Mouse (Mus musculus): Measurements from ENCODE around the gene Col24a1. TPM values are rescaled to one million over a fixed set of nuclear protein-coding genes. Genes with fewer than 3 reads are reported as not detected.
A peak's percentile ranks its signal among the peaks of the same experiment; 100 is the strongest.

The Col24a1 gene
- total RNA-seq, 2 experiments from 2014 or later, result 1.7 to 4.4 TPM

DNA sequence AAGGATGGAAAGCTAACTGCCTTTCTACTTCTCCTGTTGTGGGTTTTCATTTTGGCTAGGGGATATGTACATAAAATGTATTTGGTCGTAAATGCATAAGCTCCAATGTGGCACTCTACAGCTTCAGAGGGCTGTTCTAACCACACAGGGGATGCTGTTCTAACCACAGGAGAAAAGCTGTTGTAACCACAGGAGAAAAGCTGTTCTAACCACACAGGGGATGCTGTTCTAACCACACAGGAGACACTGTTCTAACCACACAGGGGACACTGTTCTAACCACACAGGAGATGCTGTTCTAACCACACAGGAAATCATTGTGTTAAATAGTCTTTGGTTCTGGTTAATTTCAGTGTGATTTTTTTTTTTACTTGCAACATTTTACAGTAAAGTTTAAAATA, 245.6 kb downstream of the Col24a1 start:
- intact Hi-C loops (cut with DNase I), result no loop called here

DNA sequence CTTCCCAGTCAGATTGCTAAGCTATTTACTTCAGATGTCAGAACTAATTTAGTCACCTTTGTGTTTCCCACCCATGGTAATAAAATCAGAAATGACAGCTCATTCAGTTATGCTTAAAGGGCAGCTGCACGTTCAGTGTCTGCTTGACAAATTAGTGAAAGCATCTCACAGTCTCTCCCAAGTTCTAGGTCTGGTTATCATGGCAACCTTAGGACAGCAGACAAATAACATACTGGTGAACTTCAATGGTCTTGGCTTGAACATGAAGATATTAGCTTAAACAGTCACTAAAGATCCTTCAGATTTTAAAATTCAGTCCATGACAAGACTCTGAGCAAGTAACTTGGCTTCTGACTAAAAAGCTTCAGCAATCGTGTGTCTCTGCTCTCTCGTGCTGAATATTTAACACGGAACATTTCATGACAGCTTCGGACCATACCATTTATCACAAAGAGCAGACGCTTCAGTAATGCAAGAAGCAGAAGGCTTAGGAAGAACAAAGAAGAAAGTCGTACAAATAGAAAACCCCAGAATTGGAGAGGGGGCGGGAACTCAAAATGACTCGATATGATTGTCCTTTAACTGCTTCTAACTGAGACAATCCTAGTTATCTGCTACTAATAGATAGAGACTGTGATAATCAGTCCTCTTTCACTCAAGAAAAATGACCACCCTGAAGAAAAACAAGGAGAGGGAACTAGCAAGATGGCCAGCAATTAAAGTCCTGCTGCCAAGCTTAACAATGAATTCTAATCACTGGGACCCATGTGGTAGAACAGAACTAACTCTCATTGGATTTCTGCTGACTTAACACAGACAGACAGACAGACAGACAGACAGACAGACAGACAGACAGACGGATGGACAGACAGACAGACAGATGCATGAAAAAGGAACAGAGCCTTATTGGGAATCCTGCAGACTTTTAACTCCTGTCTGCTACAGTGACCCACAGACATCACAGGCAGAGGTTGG, 256.5 kb downstream of the Col24a1 start:
- intact Hi-C loops (cut with DNase I), result no loop called here
- no peak for DNase-seq (ENCODE audit: low spot score in 2 of 2)

More for the DNA sequence above, 245.6 kb downstream of the Col24a1 start:
- DNase-seq (ENCODE audit: low spot score in 2 of 2), result no peak

DNA sequence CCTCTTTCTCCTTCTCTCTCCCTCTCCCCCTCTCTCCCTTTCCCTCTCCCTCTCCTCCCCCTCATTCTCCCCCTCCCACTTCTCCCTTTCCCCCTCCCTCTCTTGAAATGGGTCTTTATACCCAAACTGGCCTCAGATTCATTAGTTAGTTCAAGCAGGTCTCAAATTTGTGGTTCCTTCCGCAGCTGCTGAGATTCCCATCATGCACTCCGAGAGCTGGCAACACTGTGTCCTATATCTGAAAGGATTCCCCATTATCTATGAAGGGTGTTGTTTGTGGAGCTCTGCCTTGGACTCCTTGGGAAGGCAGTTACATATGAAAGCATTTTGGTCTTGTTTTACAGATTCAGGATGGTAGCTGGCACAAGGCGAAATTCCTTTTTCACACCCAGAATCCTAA, 257.9 kb downstream of the Col24a1 start:
- intact Hi-C loops (cut with DNase I), result no loop called here
- DNase-seq (ENCODE audit: low spot score in 2 of 2), result peak in 1 of 2 experiments; percentile 4

DNA sequence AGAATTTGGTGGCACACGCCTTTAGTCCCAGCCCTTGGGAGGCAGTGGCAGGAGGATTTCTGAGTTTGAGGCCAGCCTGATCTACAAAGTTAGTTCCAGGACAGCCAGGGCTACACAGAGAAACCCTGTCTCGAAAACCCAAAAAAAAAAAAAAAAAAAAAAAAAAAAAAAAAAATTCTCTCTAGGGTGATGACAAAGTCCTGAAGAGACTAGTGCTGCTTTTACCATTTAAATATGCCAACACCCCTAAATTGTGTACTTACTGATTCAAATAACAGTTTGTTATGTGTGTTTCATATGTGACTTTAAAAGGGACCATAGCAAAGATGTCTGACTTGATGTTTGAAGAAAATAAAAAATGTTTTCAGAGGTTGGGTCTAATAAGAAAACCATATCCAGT, 262.1 kb downstream of the Col24a1 start:
- intact Hi-C loops (cut with DNase I), result no loop called here
- DNase-seq (ENCODE audit: low spot score in 2 of 2), result no peak

DNA sequence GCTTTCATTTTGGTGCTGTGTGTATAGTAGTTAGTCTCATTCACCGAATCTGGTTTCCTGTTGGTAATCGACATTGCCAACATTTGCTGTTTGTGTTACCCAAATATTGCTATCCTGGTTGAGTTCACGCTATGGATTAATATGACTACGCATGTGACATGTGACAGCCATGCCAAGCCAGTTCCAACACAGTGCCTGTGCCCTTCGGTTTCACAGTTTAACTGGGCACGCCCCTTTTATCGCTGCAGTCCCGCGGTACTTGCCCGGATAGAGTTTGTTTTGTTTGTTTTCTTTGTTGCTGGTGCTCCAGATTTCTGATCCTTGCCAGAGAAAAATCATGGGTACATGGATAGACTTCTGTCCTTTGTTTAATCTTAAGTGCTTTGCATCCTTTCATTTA, 263.9 kb downstream of the Col24a1 start:
- intact Hi-C loops (cut with DNase I), result no loop called here

DNA sequence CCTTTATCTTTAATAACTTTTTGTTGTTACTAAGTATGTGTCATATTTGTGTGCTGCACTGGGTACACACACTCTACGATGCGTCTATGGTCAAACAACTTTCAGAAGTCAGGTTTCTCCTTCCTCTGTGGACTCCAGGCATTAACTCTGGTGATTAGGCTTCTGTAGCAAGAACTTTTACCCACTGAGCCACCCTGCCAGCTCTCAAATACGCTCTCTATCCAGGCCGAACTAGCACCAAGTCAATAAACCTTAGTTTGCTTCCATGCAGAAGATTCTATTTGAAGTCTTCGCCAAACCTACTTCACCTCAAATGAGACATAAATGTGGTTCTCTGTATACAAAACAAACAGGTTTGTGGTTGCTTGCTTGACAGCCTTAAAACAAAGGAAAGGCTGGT, 267.4 kb downstream of the Col24a1 start:
- DNase-seq (ENCODE audit: low spot score in 2 of 2), result no peak
- intact Hi-C loops (cut with DNase I), result no loop called here

More for the DNA sequence above, 263.9 kb downstream of the Col24a1 start:
- no peak for DNase-seq (ENCODE audit: low spot score in 2 of 2)

DNA sequence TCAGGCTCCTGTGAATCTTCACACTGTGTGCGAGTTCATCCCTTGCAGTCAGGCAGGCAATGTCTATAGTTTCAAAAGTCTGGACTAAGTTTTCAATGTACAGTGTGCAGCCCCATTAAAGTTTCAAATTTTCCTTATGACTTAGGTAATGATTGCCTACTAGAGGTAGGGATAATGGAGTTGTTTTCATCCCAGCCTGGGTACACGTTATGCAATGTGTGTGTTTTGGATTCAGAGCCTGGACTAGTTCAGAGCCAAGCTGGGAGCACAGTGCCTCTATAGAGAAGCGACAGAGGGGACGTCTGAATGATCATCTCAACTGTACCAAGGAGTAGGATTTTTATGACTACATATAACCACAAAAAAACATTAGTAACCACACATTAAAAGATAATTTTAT, 267.8 kb downstream of the Col24a1 start:
- no peak for DNase-seq (ENCODE audit: low spot score in 2 of 2)
- intact Hi-C loops (cut with DNase I), result no loop called here

DNA sequence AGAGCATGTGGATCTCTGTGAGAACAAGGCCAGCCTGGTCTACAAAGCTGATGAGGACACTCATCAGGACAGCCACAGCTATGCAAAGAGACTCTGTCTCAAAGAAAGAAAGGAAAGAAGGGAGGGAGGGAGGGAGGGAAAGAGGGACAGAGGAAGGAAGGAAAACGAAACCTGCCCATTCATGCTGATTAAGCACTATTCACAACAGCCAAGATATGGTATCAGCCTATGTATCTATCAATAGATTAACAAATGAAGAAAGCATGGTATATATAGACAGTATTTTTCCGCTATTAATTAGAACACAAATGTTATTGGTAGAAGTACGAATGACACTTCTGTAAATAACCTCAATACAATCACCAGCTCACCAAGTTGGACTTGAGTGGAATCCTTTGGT, 282.2 kb downstream of the Col24a1 start:
- DNase-seq (ENCODE audit: low spot score in 2 of 2), result no peak
- intact Hi-C loops (cut with DNase I), result no loop called here

DNA sequence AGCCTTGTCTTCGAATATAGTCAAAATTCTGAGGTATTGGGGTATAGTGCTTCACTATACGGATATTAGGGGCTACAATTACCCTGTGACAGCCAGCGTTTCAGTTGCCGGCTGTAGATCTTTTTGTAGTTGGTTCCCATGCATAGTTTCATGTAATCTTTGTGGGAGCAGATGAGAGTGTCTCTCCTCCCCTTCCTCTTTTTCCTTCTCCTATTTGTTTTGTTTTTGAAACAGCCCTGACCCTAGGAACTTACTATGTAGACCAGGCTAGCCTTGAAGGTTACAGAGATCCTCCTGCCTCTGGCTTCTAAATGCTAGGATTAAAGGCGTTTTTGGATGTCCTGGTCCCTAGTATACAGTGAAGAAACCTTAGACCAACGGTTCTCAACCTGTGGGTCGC, 283.1 kb downstream of the Col24a1 start:
- intact Hi-C loops (cut with DNase I), result no loop called here

DNA sequence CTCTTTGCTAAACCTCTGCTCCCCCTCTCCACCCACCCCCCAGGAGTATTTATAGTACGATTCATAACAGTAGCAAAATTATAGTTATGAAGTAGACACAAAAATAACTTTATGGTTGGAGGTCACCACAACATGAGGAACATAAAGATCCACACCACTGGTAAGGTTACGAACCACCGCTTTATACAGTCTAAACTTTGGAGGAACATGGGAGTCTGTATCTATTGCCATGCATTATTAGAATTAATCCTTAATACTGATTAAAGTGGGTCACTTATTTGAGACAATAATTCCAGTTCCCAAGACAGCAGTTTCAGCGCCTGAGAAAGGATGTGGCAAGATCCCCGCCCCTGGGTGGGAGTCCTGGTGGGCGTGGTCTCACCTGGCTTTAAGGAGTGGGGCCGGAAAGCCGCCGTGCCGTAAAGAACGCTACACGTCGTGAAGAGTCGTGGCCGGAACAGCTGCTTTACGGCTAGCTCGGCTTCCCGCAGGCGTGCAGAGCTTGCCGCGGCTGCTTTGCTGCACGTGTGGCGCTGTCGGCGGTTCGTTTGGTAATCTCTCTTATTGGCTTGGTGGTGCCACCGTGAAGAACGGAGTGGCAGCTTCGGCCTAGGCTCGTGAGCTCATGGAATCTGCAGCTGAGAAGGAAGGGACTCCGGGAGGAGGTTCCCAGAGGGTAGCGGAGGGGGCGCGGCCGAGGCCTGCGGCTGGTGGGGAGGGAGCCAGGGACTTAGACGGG, 283.6 kb downstream of the Col24a1 start, which contains the start of gene Znhit6:
Gene Znhit6, plus strand, starts transcription at position 463 of the 739 bp plus-strand sequence.
- peak; percentile 97 for DNase-seq (ENCODE audit: low spot score in 2 of 2)
- intact Hi-C loops (cut with DNase I), result no loop called here

More for the DNA sequence above, 283.1 kb downstream of the Col24a1 start:
- DNase-seq (ENCODE audit: low spot score in 2 of 2), result no peak

DNA sequence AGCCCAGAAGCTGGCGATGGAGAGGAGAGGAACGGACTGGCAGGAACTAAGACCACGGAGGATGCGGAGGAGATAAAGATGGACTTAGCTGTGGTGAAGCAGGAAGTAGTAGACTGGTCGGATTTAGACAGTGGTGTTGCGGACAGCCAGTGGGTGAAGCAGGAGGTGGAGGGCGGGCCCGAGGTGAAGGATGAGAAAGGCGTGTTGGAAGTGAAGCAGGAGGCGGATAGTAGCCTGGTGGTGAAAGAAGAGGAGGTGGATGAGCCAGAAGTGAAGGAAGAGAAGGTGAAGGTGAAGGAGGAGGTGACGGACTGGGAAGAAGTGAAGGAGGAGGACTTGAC, 284.2 kb downstream of the Col24a1 start:
- no peak for DNase-seq (ENCODE audit: low spot score in 2 of 2)
- intact Hi-C loops (cut with DNase I), result no loop called here

DNA sequence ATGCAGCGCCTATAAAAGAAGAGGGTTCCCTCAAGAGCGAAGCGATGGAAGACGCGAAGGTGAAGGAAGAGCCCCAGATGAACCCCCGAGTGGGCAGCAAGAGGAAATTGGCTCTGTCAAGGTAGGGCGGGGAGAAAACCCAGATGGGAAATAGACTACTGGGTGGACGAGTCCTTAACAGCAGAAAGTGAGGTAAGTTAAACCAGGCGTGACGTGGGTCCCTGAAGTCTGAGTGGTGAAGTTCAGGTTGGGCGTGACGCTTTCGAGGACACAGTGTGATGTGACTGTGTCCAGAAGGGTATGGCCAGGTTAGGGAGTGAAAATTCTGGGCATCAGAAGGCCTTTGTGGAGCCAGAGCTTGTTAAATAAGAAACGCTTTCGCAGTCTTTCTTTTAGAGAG, 284.6 kb downstream of the Col24a1 start:
- intact Hi-C loops (cut with DNase I), result no loop called here
- no peak for DNase-seq (ENCODE audit: low spot score in 2 of 2)

DNA sequence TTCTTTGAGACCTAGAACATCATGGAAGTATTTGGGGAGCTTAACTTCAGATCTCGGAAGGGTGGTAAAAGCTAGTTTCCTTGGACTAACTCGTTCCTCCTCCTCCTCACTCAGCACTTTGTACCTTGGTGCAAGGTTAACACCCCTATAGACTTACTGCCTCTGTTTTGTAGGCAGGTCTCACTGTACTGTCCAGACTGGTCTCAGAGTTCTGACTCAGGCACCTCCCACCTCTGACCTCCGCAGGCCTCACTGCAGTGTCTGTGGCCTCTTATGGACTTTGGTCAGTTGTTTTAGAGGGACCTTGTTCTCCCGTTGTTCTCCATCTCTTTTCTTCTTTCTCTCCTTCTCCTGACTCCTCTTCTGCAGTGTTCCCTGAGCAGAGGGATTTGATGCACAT, 290.8 kb downstream of the Col24a1 start:
- no peak for DNase-seq (ENCODE audit: low spot score in 2 of 2)
- intact Hi-C loops (cut with DNase I), result loop anchor here (1.0 kb wide), 1 partner anchor 322 kb away; no protein-coding TSS in a partner anchor

DNA sequence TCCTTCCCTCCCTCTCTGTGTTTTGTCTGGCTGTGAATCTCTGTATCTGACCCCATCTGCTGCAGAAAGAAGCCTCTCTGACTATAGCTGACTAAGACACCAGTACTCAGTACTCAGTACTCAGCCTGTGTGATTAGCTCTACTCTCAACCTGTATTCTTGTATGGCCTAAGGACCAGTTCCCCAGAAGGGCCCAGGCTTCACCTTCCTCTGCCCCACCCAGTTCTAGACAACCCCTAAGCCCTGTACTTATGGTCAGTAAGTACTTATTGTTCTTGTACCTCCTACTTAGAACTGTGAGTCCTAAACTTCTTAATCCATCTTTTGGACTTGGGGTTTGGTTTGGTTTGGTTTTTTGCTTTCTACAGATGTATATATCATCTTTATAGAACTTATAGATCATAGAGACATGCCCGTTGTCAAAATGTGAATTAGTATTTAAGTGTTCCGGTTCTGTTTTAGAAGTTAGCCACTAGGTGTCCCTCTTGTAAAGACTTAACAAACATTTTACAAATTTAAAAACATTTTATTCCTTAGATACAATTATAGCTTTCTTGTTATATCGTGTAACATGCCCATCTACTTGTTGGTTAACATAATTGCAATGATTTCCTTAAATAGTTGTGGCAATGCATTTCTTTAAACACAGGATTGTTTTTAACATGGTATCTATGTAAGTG, 291.4 kb downstream of the Col24a1 start:
- intact Hi-C loops (cut with DNase I), result loop anchor here (1.0 kb wide), 2 partner anchors 146 to 322 kb away; no protein-coding TSS in a partner anchor
- no peak for DNase-seq (ENCODE audit: low spot score in 2 of 2)

DNA sequence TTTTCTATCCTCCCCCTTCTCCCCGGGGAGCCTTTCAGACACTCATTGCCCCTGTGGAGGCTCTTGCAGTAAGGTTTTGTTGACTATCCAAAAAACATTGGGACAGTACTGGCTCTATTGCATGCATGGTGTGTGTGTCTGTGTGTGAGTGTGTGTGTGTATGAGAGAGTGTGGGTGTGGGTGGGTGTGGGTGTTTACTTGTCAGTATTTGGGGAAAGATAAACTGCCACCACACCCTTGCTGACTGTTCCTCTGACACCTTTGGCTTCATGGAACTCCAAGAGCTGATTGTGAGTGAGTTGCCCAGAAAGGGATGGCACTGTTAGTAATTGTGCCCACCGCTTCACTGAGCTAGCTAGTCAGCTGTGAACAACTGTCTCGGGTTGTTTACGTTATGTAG, 298.3 kb downstream of the Col24a1 start:
- DNase-seq (ENCODE audit: low spot score in 2 of 2), result no peak
- intact Hi-C loops (cut with DNase I), result no loop called here

DNA sequence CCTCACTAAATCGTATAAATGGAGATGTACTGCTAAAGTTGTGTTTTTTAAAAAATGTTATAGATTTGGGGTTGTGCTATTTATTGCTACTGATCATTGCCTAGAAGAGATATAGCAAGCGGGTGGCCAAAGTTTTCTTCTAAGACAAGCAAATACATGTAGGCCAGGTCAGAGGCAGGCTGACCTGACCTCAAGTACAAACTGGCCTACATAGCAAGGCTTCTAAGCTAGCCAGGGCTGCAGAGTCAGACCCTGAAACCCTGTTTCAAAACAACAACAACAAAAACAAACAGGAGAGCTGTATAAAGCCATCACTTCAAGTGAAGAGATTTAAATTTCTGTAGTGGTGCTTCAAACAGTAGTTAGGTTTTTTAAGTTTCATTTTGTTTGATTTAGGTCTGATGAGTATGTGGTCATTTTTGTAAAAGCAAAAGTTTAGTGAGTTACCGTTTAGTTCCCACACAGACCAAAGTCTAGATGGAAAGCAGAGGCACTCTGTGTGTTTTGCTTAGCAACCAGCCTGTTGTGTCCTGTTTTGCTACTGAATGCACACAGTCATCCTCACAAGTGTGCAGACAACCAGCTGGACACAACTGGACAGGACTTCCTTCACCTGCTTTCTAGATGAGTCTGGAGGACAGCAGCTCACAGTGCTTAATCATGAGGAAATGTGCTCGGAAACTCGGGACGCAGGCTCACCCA, 299.7 kb downstream of the Col24a1 start:
- intact Hi-C loops (cut with DNase I), result no loop called here
- no peak for DNase-seq (ENCODE audit: low spot score in 2 of 2)

DNA sequence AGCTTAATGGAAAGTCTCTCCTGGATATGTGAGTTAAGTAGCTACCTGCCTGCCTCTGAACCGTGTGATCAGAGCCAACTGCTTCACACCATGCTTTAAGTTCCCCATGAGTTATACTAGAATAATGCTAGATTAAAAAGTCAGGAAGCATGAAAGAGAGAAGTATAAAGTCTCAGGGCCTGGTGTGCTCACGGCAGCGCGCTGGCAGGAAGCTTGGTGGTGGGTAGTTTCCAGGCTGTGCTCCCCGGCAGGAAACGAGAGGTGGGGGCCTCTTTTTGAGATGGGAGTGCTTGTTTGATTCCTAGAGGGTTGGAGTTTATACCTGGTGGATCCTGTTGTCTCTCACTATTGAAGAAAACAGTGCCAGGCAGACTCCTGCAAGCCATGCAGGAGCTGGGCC, 303.1 kb downstream of the Col24a1 start:
- intact Hi-C loops (cut with DNase I), result no loop called here
- DNase-seq (ENCODE audit: low spot score in 2 of 2), result no peak

DNA sequence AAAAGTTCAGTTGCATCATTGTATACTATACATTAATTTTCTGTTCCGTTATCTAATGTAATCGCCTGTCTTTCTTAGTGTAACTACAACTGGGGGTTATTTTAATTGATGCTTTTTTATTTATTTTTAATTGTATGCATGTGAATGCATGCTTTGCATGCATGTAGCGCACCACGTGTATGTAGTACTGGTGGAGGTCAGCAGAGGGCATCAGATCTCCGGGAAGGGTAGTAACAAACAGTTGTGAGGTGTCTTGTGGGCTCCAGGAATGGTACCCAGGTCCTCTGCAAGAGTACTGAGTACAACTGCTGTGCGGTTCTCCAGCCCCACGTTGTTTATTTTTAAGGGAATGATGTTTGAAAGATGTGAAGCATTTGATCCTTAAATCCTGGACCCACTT, 306.8 kb downstream of the Col24a1 start:
- intact Hi-C loops (cut with DNase I), result no loop called here
- no peak for DNase-seq (ENCODE audit: low spot score in 2 of 2)

DNA sequence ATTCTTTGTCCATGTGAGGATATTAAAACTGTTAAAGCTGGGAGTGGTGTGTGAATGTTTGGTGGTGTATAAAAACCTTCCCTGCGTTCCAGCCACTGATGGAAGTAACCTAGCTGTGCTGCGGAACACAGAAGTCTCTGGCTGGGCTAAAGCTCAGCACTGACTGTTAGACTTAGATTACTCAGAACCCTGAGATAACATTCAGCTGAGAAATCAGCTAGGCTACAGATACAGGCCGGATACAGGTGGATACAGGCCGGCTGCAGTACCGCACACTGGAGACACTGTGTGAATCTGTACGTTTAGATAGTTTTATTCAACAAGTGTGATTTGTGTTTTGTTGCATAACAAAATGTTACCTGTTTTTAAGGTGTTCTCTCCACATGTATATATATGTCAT, 308.5 kb downstream of the Col24a1 start:
- DNase-seq (ENCODE audit: low spot score in 2 of 2), result no peak
- intact Hi-C loops (cut with DNase I), result no loop called here

DNA sequence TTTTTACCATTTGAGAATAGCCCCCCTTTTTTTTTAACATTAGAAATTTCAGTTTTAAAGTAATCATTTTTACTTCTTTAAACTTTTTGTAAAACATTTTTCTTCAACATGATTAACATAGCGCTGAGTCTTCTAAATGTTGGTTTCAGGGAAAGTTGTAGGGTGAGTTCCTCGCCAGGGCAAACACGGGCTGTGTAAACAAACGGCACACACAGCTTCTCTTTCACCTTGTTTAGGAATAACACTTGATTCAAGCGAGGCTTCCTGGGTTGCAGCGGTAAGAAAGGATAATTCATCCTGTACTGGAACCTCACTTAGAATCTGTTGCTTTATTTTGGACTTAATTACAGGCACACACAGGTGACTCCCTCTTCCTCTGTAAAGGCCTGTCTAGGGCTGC, 309.1 kb downstream of the Col24a1 start:
- DNase-seq (ENCODE audit: low spot score in 2 of 2), result no peak
- intact Hi-C loops (cut with DNase I), result no loop called here

Data from left cerebral cortex, postnatal 25 days (tissue).